Comparison of ENCODE assay signal across 18 mouse cellular contexts in genomic region chr3:27206577-27206976, GRCm38 (mm10). TPM values are rescaled to one million over a fixed set of nuclear protein-coding genes. Genes with fewer than 3 reads are reported as not detected.
DNase-seq lines count a peak whose midpoint lies in the region; ATAC-seq and TF ChIP-seq lines count a peak whose summit lies in the region.
"Had no signal": no experiment of that assay in that cellular context is flagged by ENCODE, and none has a peak within 500 bp of the region (broad histone marks: within the 10 kb centered on the region; RNA-seq: fewer than 3 reads in every experiment).

No protein-coding gene starts in this region.

- intact Hi-C loops in heart, postnatal 10 days (cut with DNase I) = no loop called here

- 0 out of 2 replicates have a peak overlapping the region, but pooled peaks have one; percentile 37 for H3K27ac ChIP-seq in heart, embryonic 11.5 days (ENCODE audit: low read depth, low read length)
- H3K27ac ChIP-seq in embryonic facial prominence, embryonic 13.5 days = 0 out of 2 replicates have a peak overlapping the region, but pooled peaks have one; percentile 30
- H3K27ac ChIP-seq in intestine, embryonic 16.5 days (ENCODE audit: low read length) = peak overlapping the region; percentile 3; the same call in 1 of the 2 replicates
- H3K27ac ChIP-seq: embryonic facial prominence, embryonic 15.5 days; forebrain, embryonic 15.5 days; hindbrain, embryonic 13.5 days; midbrain, embryonic 12.5 days; neural tube, embryonic 15.5 days had no signal

- H3K4me3 ChIP-seq in heart, embryonic 11.5 days (ENCODE audit: low read depth, low read length) = no peak overlapping the region
- no peak overlapping the region for H3K4me3 ChIP-seq in embryonic facial prominence, embryonic 13.5 days
- H3K4me3 ChIP-seq in intestine, embryonic 16.5 days (ENCODE audit: low read length) = no peak overlapping the region
- no peak overlapping the region for H3K4me3 ChIP-seq in lung, adult 2 months (replicated peaks; ENCODE audit: extremely low read depth, low read depth, low read length)
- H3K4me3 ChIP-seq: embryonic facial prominence, embryonic 15.5 days; forebrain, embryonic 15.5 days; hindbrain, embryonic 13.5 days; midbrain, embryonic 12.5 days; neural tube, embryonic 15.5 days had no signal

- no peak overlapping the region for H3K9ac ChIP-seq in heart, embryonic 11.5 days (ENCODE audit: low read depth, low read length)
- no peak overlapping the region for H3K9ac ChIP-seq in embryonic facial prominence, embryonic 13.5 days
- no peak overlapping the region for H3K9ac ChIP-seq in intestine, embryonic 16.5 days (ENCODE audit: low read depth, low read length)
- H3K9ac ChIP-seq: embryonic facial prominence, embryonic 15.5 days; forebrain, embryonic 15.5 days; hindbrain, embryonic 13.5 days; midbrain, embryonic 12.5 days; neural tube, embryonic 15.5 days had no signal

- no peaks in the 10 kb centered on the region for H3K36me3 ChIP-seq in heart, embryonic 11.5 days (ENCODE audit: control insufficient read depth, insufficient read depth, low read length)
- no peaks in the 10 kb centered on the region for H3K36me3 ChIP-seq in embryonic facial prominence, embryonic 13.5 days
- H3K36me3 ChIP-seq in intestine, embryonic 16.5 days (ENCODE audit: control insufficient read depth, insufficient read depth, low read length) = no peaks in the 10 kb centered on the region
- H3K36me3 ChIP-seq: embryonic facial prominence, embryonic 15.5 days; forebrain, embryonic 15.5 days; hindbrain, embryonic 13.5 days; midbrain, embryonic 12.5 days; neural tube, embryonic 15.5 days had no signal

- H3K9me3 ChIP-seq in heart, embryonic 11.5 days (replicated peaks; ENCODE audit: control insufficient read depth, low read length) = no peaks in the 10 kb centered on the region
- 0 out of 2 replicates have a peak, but pooled peaks cover 3% of the 10 kb centered on the region for H3K9me3 ChIP-seq in embryonic facial prominence, embryonic 13.5 days
- 0 out of 2 replicates have a peak, but pooled peaks cover 5% of the 10 kb centered on the region for H3K9me3 ChIP-seq in intestine, embryonic 16.5 days (ENCODE audit: control insufficient read depth, low read length)
- H3K9me3 ChIP-seq: embryonic facial prominence, embryonic 15.5 days; forebrain, embryonic 15.5 days; hindbrain, embryonic 13.5 days; midbrain, embryonic 12.5 days; neural tube, embryonic 15.5 days had no signal

- no peak for TF ChIP-seq POLR2A in lung, adult 2 months (IDR thresholded peaks at IDR 0.05; ENCODE audit: borderline replicate concordance, extremely low read depth, low read depth, low read length)

- no peak for TF ChIP-seq CTCF in lung, adult 2 months (IDR thresholded peaks at IDR 0.05; ENCODE audit: insufficient read depth, low read length)

- peaks cover 14% of the 10 kb centered on the region for H3K4me1 ChIP-seq in heart, embryonic 11.5 days (ENCODE audit: control insufficient read depth, insufficient read depth, low read length)
- peaks cover 18% of the 10 kb centered on the region for H3K4me1 ChIP-seq in embryonic facial prominence, embryonic 13.5 days
- peaks cover 13% of the 10 kb centered on the region for H3K4me1 ChIP-seq in intestine, embryonic 16.5 days (ENCODE audit: control insufficient read depth, insufficient read depth, low read length)
- no peaks in the 10 kb centered on the region; the same call in 1 of the 2 replicates for H3K4me1 ChIP-seq in lung, adult 2 months (ENCODE audit: control insufficient read depth, insufficient read depth, low read length)
- H3K4me1 ChIP-seq: forebrain, embryonic 15.5 days; midbrain, embryonic 12.5 days had no signal

- H3K4me2 ChIP-seq in heart, embryonic 11.5 days = no peak overlapping the region
- no peak overlapping the region for H3K4me2 ChIP-seq in embryonic facial prominence, embryonic 13.5 days
- H3K4me2 ChIP-seq in intestine, embryonic 16.5 days (ENCODE audit: low read depth, low read length) = no peak overlapping the region
- H3K4me2 ChIP-seq: embryonic facial prominence, embryonic 15.5 days; forebrain, embryonic 15.5 days; hindbrain, embryonic 13.5 days; midbrain, embryonic 12.5 days; neural tube, embryonic 15.5 days had no signal

- DNase-seq in heart, postnatal 10 days = no peak
- peak; percentile 56 for DNase-seq in kidney, adult 9 months
- DNase-seq in kidney, postnatal 4 days = no peak
- DNase-seq in right cerebral cortex, adult 18-20 months = no peak
- no peak for DNase-seq in lung, adult 2 months
- DNase-seq: cerebellum, adult 11-12 months; cerebellum, postnatal 10 days; gastrocnemius, postnatal 14 days; heart, adult 18-20 months; lung, postnatal 10 days had no signal

- no peaks in the 10 kb centered on the region for H3K27me3 ChIP-seq in heart, embryonic 11.5 days (ENCODE audit: control insufficient read depth, insufficient read depth, low read length)
- no peaks in the 10 kb centered on the region for H3K27me3 ChIP-seq in embryonic facial prominence, embryonic 13.5 days
- no peaks in the 10 kb centered on the region for H3K27me3 ChIP-seq in intestine, embryonic 16.5 days (replicated peaks; ENCODE audit: control insufficient read depth, insufficient read depth, low read length)
- H3K27me3 ChIP-seq: embryonic facial prominence, embryonic 15.5 days; forebrain, embryonic 15.5 days; hindbrain, embryonic 13.5 days; midbrain, embryonic 12.5 days; neural tube, embryonic 15.5 days had no signal

- ATAC-seq in heart, embryonic 11.5 days (replicated peaks; ENCODE audit: insufficient number of reproducible peaks, low FRiP score, low TSS enrichment) = no peak
- no peak for ATAC-seq in embryonic facial prominence, embryonic 13.5 days (ENCODE audit: insufficient number of reproducible peaks, insufficient read depth, low FRiP score, low TSS enrichment, low read depth)
- ATAC-seq in intestine, embryonic 16.5 days = no peak
- ATAC-seq: forebrain, embryonic 15.5 days had no signal

- 73% methylated on average over 8 of the region's 8 CpGs for WGBS in heart, embryonic 11.5 days (ENCODE audit: insufficient replicate concordance)
- whole genome bisulfite sequencing in embryonic facial prominence, embryonic 13.5 days = 82% methylated on average over 8 of the region's 8 CpGs
- whole genome bisulfite sequencing in intestine, embryonic 16.5 days = 80% methylated on average over 8 of the region's 8 CpGs
- WGBS in lung, adult 2 months = 86% methylated on average over 8 of the region's 8 CpGs

RNA-seq across cellular contexts. Expression of gene Nceh1, which starts 23.8 kb away (rescaled TPM):
- 11.4 and 12.6 TPM in 2 replicates for polyA plus RNA-seq in heart, embryonic 11.5 days (2014; fragmentation: Nextera tagmentation; extraction: Ambion mirVana)
- total RNA-seq in heart, postnatal 10 days (2021) = 100 to 1,000 TPM; 167 TPM
- 3.9 and 4.8 TPM in 2 replicates for polyA plus RNA-seq in embryonic facial prominence, embryonic 13.5 days (2015; fragmentation: Nextera tagmentation; extraction: Ambion mirVana)
- polyA plus RNA-seq in intestine, embryonic 16.5 days (2015; fragmentation: Nextera tagmentation; extraction: Ambion mirVana) = 9.4 and 10.1 TPM in 2 replicates
- polyA plus RNA-seq in lung, adult 2 months (2012; rRNA removed) = 92.6 and 112 TPM in 2 replicates

RNA-seq across cellular contexts. Expression of gene Ect2, which starts 52.9 kb away (rescaled TPM):
- 55.9 and 61.0 TPM in 2 replicates for polyA plus RNA-seq in heart, embryonic 11.5 days (2014; fragmentation: Nextera tagmentation; extraction: Ambion mirVana)
- total RNA-seq in heart, postnatal 10 days (2021) = 1 to 10 TPM; 9.3 to 9.6 TPM
- 44.9 and 47.5 TPM in 2 replicates for polyA plus RNA-seq in embryonic facial prominence, embryonic 13.5 days (2015; fragmentation: Nextera tagmentation; extraction: Ambion mirVana)
- 38.6 and 41.7 TPM in 2 replicates for polyA plus RNA-seq in intestine, embryonic 16.5 days (2015; fragmentation: Nextera tagmentation; extraction: Ambion mirVana)
- polyA plus RNA-seq in lung, adult 2 months (2012; rRNA removed) = 0.24 and 0.86 TPM in 2 replicates

Comparison
In these comparisons a context has a peak if more than half of its experiments do, and no peak if none do; other contexts are left out.
1. RNA of gene Ect2, which starts 52.9 kb away (polyA plus RNA-seq): 55.9 to 61.0 TPM in heart, embryonic 11.5 days, 44.9 to 47.5 TPM in embryonic facial prominence, embryonic 13.5 days and 38.6 to 41.7 TPM in intestine, embryonic 16.5 days; 0.24 to 0.86 TPM in lung, adult 2 months; every median in the first group is over 10 times any median in the second.
2. Peak in every context shown above with its lines, with median percentiles within 50 percentile points of each other: H3K27ac ChIP-seq.